Mouse (Mus musculus) neural tube, embryonic 12.5 days (tissue): ENCODE measurements at regions not wholly inside any gene's neighbourhood (a gene's known extent, or its start where the extent isn't known, plus 50 kb on each side); places are given as distances from the start of the nearest gene placed in this dataset.

Source experiments
- ATAC-seq: fragments of 200-750 bp; cut with Nextera tagmentation; 2 replicates; pipeline ENCODE4 v1.8.0; 2017; ENCODE audit warnings: low read depth, mild to moderate bottlenecking, moderate TSS enrichment, moderate library complexity; ENCODE audit not compliant: low FRiP score
- H3K27ac ChIP-seq: fragments of 300-500 bp; sonication (generic); 2 replicates; pipeline ENCODE4 v1.5.1; 2016
- H3K27me3 ChIP-seq: fragments of 300-500 bp; sonication (generic); replicated peaks from 2 replicates; pipeline ENCODE4 v1.6.1; 2016; ENCODE audit warnings: mild to moderate bottlenecking
- H3K36me3 ChIP-seq: fragments of 300-500 bp; sonication (generic); 2 replicates; pipeline ENCODE4 v1.6.1; 2016; ENCODE audit warnings: mild to moderate bottlenecking
- H3K4me1 ChIP-seq: fragments of 300-500 bp; sonication (generic); 2 replicates; pipeline ENCODE4 v1.6.1; 2016
- H3K4me2 ChIP-seq: fragments of 300-500 bp; sonication (generic); replicated peaks from 2 replicates; pipeline ENCODE4 v1.6.1; 2016; ENCODE audit warnings: mild to moderate bottlenecking
- H3K4me3 ChIP-seq: fragments of 300-500 bp; sonication (generic); 2 replicates; pipeline ENCODE4 v1.5.1; 2016
- H3K9ac ChIP-seq: fragments of 300-500 bp; sonication (generic); 2 replicates; pipeline ENCODE4 v1.6.1; 2016; ENCODE audit warnings: mild to moderate bottlenecking
- H3K9me3 ChIP-seq: fragments of 300-500 bp; sonication (generic); 2 replicates; pipeline ENCODE4 v1.6.1; 2016; ENCODE audit warnings: mild to moderate bottlenecking
- WGBS: fragments of 180-500 bp; shearing (Covaris S2); methylation state at CpG from one replicate; pipeline ENCODE4 v1.1.7; 2016; 5-methylcytosine and 5-hydroxymethylcytosine counted together

DNA sequence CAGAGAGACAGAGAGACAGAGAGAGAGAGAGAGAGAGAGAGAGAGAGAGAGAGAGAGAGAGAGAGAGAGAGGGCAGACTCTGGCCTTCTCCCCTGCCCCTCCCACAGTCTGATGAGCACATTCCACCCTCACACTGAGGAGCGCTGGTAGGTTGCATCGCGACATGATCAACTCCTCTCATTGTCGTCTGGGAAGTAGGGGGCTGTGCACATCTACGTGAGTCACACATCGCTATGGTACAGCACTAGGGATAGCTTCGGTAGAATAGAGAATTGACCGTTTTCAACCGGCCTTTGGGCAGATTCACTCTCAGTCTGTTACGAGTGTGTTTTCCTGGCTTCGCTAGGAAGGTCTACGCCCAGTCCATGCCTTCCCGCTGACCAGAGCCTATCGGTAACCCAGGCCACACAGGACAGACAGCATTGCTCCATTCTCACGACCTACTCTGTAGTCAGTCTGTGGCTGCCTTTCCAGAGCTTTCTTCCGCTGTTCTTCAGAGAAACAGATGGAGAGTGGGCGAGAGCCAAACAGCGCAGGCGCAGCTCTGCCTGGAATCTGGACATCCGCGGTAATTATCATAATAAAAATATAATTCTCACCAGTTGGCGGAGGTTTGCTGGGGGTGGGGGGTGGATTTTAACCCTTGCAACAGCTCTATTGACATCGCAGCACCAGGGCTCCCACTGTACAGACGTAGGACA, 164.3 kb downstream of the Emp1 start:
- ATAC-seq, result peak; percentile 76
- Histone ChIP-seq H3K27me3 (no peaks in the 10 kb centered on the region), H3K9ac (no peak overlapping the region), H3K4me1 (no peaks in the 10 kb centered on the region), H3K36me3 (no peaks in the 10 kb centered on the region), H3K27ac (no peak overlapping the region), H3K4me3 (no peak overlapping the region), H3K4me2 (no peak overlapping the region), H3K9me3 (no peaks in the 10 kb centered on the region)
- 86% methylated on average over 24 of the region's 24 CpGs for WGBS

DNA sequence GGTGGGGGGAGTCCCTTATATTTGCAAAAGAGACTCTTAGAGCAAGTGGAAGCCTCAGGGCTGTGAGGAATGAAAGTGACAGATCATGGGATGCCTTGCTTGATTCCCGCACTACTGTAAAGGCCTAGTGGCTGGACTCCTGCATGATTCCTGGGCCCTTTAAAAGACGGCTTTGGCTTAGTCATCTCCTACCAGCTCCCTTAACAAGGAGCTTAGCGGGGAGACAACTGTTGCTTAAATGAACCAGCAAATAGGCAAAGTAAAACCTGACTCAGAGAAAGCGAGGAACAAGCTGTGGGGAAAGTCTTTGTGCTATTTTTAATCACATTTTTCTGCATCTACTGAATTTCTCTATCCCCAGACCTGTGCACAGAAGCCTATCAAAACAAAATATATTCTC, 165.5 kb downstream of the Emp1 start:
- WGBS, result 79% methylated on average over 4 of the region's 4 CpGs
- H3K4me1 ChIP-seq, result no peaks in the 10 kb centered on the region
- no peak overlapping the region for H3K9ac ChIP-seq
- no peaks in the 10 kb centered on the region for H3K9me3 ChIP-seq
- ATAC-seq, result no peak
- H3K4me3 ChIP-seq, result no peak overlapping the region
- H3K27ac ChIP-seq, result no peak overlapping the region
- no peaks in the 10 kb centered on the region for H3K36me3 ChIP-seq
- no peak overlapping the region for H3K4me2 ChIP-seq
- H3K27me3 ChIP-seq, result no peaks in the 10 kb centered on the region

DNA sequence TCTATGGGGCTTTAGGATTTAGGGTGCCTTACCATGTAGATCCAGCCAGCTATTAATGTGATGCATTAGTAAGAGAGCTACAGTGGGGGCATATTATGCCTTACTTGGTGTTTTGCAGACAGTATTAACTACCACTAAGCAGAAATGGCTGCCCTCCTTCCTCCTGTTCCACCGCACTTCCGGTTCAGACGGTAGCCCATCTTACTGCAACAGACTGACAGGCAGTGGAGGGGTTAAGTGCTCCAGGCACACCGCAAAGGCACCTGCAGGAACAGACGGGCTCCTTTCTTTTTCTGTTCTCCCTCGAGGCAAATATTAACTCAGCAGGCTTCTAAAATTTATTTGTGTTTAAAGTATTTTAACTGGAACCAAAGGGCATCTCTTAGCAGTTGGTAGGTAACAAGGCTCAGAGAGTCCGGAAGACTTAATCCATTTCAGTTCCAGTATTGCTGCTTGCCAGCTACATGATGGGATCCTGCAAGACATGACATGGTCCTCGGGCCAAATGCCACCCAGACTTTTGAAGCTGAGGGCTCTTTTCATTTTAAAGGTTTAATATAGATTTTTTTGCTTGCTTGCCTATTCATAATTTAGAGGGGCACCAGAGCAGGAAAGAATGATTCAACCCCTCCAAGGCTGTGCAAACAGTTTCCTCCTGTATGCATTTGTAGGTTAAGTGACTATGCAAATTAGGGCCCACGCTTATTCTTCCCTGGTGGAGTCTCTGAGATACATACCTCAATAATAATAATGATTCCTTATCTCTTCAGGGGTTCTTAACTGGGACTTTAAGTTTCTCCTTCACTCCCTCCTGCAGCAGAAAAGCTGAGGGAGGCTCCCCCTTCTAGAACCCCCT, 177.7 kb downstream of the Emp1 start:
- H3K4me1 ChIP-seq, result no peaks in the 10 kb centered on the region
- H3K4me2 ChIP-seq, result no peak overlapping the region
- ATAC-seq, result no peak
- 46% methylated on average over 9 of the region's 9 CpGs for WGBS
- no peak overlapping the region for H3K27ac ChIP-seq
- H3K36me3 ChIP-seq, result no peaks in the 10 kb centered on the region
- H3K9ac ChIP-seq, result no peak overlapping the region
- H3K27me3 ChIP-seq, result no peaks in the 10 kb centered on the region
- H3K9me3 ChIP-seq, result no peaks in the 10 kb centered on the region
- no peak overlapping the region for H3K4me3 ChIP-seq

DNA sequence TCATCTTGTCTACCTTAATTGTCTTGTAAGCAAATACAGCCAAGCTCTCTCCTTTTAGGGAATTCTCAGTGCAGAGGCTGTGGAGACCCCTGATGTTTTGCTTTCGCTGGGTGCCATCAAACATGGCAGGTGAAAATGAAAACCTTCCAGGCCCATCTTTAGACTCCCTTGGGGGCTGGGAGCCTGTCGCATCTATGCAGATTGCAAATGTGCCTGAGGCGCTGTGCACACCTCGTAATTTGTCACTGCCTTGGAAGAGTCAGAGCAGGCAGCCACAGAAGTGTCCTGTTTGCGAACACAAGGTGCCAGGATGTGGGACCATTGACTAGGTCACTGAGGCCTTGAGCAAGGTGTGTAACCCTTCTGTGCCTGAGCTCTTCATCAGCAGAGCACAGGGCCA, 179.2 kb downstream of the Emp1 start:
- H3K4me2 ChIP-seq, result no peak overlapping the region
- H3K36me3 ChIP-seq, result no peaks in the 10 kb centered on the region
- H3K27me3 ChIP-seq, result no peaks in the 10 kb centered on the region
- no peak overlapping the region for H3K27ac ChIP-seq
- no peaks in the 10 kb centered on the region for H3K9me3 ChIP-seq
- WGBS, result 79% methylated on average over 5 of the region's 5 CpGs
- no peak overlapping the region for H3K4me3 ChIP-seq
- no peak overlapping the region for H3K9ac ChIP-seq
- H3K4me1 ChIP-seq, result no peaks in the 10 kb centered on the region
- no peak for ATAC-seq

DNA sequence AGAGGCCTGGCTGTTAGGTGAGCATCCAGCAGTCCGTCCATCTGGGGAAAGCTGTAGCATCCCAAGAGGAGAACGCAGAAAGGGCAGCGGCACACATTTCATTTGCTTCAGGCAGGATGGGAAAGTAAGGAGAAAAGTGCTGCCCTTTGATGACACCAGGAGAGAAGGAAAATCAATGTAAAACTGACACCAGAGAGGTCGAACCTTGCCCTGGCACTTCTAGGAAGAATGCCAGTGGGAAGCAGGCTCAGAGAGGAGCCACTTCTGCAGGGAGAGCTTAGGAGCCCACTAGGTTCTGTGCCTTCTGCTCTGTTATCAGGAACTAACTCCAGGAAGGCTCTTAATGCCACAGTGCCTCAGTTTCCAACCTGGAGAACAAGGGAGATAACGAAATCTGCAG, 180.0 kb downstream of the Emp1 start:
- no peak overlapping the region for H3K27ac ChIP-seq
- no peaks in the 10 kb centered on the region for H3K36me3 ChIP-seq
- no peak for ATAC-seq
- no peaks in the 10 kb centered on the region for H3K4me1 ChIP-seq
- H3K4me2 ChIP-seq, result no peak overlapping the region
- H3K27me3 ChIP-seq, result no peaks in the 10 kb centered on the region
- H3K9me3 ChIP-seq, result no peaks in the 10 kb centered on the region
- no peak overlapping the region for H3K9ac ChIP-seq
- no peak overlapping the region for H3K4me3 ChIP-seq
- WGBS, result 70% methylated on average over 5 of the region's 5 CpGs

DNA sequence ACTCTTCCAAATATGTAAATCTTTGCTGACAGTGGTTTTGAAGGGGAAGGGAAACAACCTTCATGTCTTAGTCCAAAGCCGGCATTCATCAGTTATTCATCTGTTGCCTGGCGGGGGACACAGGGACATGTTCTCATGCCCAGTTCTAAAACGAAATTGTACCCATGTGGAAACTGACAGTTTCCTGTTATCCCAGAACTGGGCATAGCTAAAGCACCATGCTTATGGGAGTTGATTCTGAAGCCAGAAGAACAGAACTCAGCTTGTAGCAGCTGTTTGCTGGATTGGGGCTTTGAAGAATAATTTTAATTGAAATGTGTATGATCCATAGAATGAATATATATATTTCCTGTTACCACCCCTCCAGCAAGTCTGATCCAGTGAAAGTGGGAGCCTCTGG, 181.0 kb downstream of the Emp1 start:
- 82% methylated on average over 3 of the region's 3 CpGs for WGBS
- Histone ChIP-seq H3K36me3 (no peaks in the 10 kb centered on the region), H3K4me1 (no peaks in the 10 kb centered on the region), H3K27me3 (no peaks in the 10 kb centered on the region), H3K9me3 (no peaks in the 10 kb centered on the region), H3K9ac (no peak overlapping the region), H3K4me3 (no peak overlapping the region), H3K27ac (no peak overlapping the region), H3K4me2 (no peak overlapping the region)
- no peak for ATAC-seq

DNA sequence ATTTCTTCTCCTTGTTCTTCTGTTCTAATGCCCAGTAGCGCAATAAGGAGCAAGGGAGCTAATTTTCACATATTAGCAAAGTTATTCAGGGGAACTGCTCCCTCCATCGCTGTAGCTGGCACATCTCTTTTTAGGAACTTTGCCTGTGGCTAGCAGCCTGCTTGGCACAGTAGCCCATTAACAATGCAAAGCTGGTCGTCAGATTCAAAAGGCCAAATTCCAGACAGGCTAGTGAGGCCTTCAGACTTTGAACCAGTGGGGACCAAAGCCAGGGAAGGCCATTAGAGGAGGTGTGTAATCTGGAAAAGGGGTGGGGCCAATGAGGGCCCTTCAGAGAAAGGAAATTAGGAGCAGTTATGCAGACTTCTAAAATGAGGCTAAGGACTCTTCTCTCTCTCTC, 181.5 kb downstream of the Emp1 start:
- Histone ChIP-seq H3K9ac (no peak overlapping the region), H3K27ac (no peak overlapping the region), H3K4me2 (no peak overlapping the region), H3K4me1 (no peaks in the 10 kb centered on the region), H3K36me3 (no peaks in the 10 kb centered on the region), H3K4me3 (no peak overlapping the region), H3K9me3 (no peaks in the 10 kb centered on the region), H3K27me3 (no peaks in the 10 kb centered on the region)
- ATAC-seq, result no peak
- 50% methylated on average over 3 of the region's 3 CpGs for WGBS

DNA sequence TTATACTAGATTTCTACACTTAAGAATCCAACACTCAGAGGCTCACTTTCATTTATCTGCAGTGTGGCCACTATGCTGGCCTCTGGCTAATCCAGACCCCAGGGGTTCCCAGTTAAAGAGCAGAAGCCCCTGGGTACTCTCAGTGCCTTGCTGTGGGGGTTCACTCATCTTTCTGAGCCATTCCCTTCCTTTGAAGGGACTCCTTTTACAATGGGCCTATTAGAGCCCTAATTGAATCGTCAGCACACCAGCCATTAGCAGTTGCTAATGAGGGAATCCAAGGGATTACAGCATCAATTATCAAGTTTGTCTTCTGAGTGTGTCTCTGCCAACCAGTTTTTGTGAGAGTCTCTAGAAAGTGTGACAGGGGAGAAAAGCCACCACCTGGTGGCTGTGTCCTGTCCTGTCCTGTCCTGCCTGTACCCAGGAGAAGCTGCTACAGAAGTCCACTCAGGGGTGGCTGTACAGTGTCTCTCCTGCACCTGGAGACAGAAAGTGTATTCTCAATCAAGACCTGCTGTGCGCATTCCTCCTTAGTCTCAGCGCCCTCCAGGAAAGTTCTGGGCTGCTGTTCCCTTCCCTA, 188.1 kb downstream of the Emp1 start:
- no peak overlapping the region for H3K9ac ChIP-seq

DNA sequence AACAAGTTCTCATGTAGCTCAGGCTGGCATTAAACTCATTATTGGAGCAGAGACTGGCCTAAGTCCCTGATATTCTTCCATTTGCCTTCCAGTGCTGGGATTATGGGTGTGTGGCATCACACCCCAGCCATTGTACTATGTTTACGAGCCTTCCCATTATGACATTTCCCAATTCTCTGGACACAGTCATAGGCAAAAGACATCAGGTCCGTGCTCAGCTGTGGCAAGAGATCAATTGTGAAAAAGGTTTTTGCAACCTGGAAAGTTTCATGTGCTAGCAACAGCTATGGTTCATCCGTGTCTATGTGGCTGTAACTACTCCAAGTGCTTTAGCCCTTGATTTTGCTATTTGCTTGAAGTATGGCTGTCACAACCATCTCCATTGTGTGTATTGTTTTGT, 190.1 kb downstream of the Emp1 start:
- Histone ChIP-seq H3K4me2 (no peak overlapping the region), H3K9me3 (no peaks in the 10 kb centered on the region), H3K4me1 (0 out of 2 replicates have a peak, but pooled peaks cover 7% of the 10 kb centered on the region), H3K4me3 (no peak overlapping the region), H3K27ac (no peak overlapping the region), H3K9ac (no peak overlapping the region), H3K36me3 (no peaks in the 10 kb centered on the region), H3K27me3 (no peaks in the 10 kb centered on the region)
- no peak for ATAC-seq
- 86% methylated on average over 3 of the region's 3 CpGs for WGBS

More for the DNA sequence above, 188.1 kb downstream of the Emp1 start:
- no peak overlapping the region for H3K4me2 ChIP-seq
- no peak overlapping the region for H3K4me3 ChIP-seq
- H3K36me3 ChIP-seq, result no peaks in the 10 kb centered on the region
- H3K4me1 ChIP-seq, result 0 out of 2 replicates have a peak, but pooled peaks cover 7% of the 10 kb centered on the region
- H3K27ac ChIP-seq, result no peak overlapping the region
- 24% methylated on average over 3 of the region's 3 CpGs for WGBS
- no peaks in the 10 kb centered on the region for H3K9me3 ChIP-seq
- no peak for ATAC-seq
- H3K27me3 ChIP-seq, result no peaks in the 10 kb centered on the region

DNA sequence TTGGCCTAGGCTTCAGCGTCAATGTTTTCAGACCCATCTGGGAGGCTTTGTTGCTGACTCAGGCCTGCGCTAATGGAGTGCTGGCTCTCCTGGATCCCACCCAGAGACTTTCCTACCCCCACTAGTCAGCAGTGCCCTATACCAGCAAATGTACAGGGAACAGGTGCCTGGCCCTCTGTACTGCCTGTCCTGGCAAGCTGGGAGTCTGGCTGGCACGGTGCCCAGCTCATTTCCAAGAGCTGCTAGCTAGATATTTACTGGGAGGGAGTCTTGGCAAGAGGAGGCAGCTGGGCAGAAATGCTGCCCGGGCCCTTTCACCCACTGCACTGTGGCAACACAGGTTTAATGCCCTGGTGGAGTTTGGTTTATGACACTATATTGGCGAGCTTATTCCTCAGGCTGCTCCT, 197.2 kb downstream of the Emp1 start:
- 60% methylated on average over 5 of the region's 5 CpGs for WGBS
- Histone ChIP-seq H3K36me3 (no peaks in the 10 kb centered on the region), H3K9me3 (no peaks in the 10 kb centered on the region), H3K4me2 (no peak overlapping the region), H3K4me1 (peaks cover 17% of the 10 kb centered on the region), H3K27ac (no peak overlapping the region), H3K4me3 (no peak overlapping the region), H3K9ac (no peak overlapping the region), H3K27me3 (no peaks in the 10 kb centered on the region)
- peak; percentile 94 for ATAC-seq

DNA sequence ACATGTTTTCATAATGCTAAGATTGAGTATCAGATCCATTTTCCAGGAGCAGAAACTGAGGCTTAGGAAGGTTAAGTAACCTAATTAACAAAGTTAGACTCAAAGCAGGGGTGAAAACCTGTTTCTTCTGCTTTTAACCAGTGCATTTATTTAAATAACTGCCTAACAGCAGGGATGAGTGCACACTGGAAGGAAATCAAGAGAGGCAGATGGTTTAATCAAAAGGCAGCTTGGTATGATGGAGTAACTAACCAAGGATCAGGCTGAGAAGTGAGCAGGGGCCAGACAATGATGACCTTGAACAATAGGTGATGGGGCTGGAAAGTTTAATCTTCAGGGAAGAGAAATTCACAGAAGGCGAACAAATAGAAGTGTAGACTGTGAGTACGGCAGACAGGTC, 199.9 kb downstream of the Emp1 start:
- H3K27ac ChIP-seq, result no peak overlapping the region
- H3K27me3 ChIP-seq, result no peaks in the 10 kb centered on the region
- no peak for ATAC-seq
- no peak overlapping the region for H3K4me2 ChIP-seq
- no peaks in the 10 kb centered on the region for H3K9me3 ChIP-seq
- H3K4me3 ChIP-seq, result no peak overlapping the region
- peaks cover 17% of the 10 kb centered on the region for H3K4me1 ChIP-seq
- no peaks in the 10 kb centered on the region for H3K36me3 ChIP-seq
- H3K9ac ChIP-seq, result no peak overlapping the region
- WGBS, result 99% methylated on average over 2 of the region's 2 CpGs

DNA sequence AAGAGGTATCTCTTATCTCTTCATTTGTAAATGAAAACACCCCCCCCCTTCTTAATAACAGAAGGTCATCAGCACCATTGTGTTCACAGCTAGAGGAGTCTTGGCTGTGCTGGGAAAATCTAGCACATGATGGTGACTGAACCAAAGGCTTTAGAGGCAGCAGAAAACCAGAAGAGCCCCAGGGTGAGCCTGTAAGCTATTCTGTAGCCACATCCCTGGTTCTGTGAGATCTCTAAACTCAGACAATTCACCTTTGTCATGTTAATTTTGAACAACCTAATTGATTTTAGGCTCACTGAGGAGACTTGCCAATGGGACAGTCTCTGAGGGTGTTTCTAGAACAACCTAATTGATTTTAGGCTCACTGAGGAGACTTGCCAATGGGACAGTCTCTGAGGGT, 201.4 kb downstream of the Emp1 start:
- H3K4me2 ChIP-seq, result no peak overlapping the region

More for the DNA sequence above, 201.4 kb downstream of the Emp1 start:
- Histone ChIP-seq H3K27me3 (no peaks in the 10 kb centered on the region), H3K27ac (no peak overlapping the region), H3K9ac (no peak overlapping the region), H3K36me3 (no peaks in the 10 kb centered on the region), H3K4me3 (no peak overlapping the region), H3K9me3 (no peaks in the 10 kb centered on the region), H3K4me1 (peaks cover 16% of the 10 kb centered on the region)
- no peak for ATAC-seq
